Mouse (Mus musculus): ENCODE results near the gene Zranb3. TPM values are rescaled to one million over a fixed set of nuclear protein-coding genes. Genes with fewer than 3 reads are reported as not detected.
"Not testable (repeated sequence)": the region's sequence is repeated elsewhere in the genome, so short reads cannot be mapped to it uniquely, and the experiment has no call there.

The Zranb3 gene
- total RNA-seq, 4 experiments from 2014 or later = 6.4 to 8.0 (median 6.8) TPM

DNA sequence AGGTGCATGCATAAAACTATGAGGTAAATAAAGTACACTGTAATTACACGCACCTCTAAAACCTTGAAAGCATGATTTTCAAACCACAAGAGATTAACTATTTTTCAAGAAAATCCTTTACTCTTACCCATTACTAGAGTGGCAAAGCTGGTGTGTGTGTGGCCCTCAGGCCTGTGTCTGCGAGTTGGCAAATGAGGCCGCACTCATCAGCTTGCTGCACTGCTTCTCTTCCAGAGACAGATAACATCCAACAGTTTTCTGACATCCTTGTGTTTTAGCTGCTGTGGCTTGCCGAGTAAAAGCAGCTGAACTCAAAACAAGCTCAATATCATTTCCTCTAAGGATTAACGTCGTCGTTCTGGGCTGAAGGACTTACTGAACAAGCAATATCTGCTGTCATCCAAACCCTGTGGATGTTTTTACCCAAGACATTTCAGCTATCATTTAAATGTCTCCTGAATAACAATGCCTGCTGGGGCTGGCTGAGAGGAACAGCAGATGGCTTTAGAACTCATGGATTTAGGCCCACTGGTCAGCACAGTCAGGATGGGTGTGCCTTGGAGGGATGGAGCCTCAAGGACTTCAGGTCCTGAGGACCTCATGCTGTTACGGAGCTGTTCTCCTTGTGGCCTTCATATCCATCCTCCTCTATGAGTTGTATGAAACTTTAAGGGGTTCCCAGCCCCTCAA is 42.0 kb downstream of the Zranb3 start:
- no peak for DNase-seq (ENCODE audit: low spot score in 2 of 2)

DNA sequence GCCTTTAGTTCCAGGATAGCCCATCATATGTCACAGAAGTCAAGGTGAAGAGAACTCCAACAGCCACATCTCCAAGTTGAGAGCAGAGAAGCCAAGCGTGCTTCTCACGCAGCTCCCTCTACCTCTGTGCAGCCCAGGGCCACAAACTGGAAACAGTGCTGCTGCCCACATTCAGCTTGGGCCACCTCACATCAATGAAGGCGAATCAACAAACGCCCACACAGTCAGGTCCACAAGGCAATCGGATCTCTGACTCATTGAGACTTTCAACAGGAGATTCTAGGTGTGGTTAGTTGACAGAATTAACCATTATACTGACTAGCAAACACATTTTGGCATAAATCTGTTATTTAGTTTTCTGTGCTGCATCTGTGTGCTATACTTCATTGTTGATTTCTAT is 44.2 kb downstream of the Zranb3 start:
- no peak for DNase-seq (ENCODE audit: low spot score in 2 of 2)

DNA sequence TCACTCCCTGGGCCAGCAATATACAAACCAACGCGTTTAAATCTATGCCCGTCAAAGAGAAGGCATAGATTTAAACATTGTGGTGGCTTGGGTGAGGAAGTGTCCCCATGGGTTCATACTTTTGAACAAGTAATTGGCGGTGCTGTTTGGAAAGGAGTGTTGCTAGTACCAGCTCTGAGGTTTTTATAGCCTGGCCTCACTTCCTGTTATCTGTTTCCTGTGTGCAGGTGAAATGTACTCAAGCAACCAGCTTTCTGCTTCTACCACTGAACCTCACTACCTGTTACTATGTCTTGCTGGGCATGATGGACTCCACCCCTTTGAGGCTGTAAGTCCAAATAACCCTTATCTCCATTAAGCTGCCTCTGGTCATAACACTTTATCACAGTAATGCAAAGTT is 45.6 kb downstream of the Zranb3 start:
- DNase-seq (ENCODE audit: low spot score in 2 of 2) = no peak

DNA sequence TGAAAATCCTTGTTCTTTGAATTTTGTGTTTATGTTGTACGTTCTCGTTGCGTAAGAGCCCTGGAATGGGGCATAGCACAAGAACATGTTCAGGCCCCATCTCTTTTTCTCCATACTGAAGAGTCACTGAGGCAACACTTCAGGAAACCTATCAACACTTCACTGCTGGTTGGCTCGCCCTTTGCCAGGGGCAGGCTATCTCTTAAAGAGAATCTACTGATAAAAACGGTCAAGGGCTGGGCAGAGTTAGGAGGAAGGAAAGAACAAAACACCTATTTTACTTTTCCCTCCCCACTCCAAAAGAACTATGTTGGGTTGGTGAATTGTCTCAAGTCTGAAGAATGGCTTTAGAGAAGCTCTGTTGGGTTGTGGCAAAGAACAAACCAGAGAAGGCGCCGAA is 55.9 kb downstream of the Zranb3 start:
- DNase-seq (ENCODE audit: low spot score in 2 of 2) = no peak

DNA sequence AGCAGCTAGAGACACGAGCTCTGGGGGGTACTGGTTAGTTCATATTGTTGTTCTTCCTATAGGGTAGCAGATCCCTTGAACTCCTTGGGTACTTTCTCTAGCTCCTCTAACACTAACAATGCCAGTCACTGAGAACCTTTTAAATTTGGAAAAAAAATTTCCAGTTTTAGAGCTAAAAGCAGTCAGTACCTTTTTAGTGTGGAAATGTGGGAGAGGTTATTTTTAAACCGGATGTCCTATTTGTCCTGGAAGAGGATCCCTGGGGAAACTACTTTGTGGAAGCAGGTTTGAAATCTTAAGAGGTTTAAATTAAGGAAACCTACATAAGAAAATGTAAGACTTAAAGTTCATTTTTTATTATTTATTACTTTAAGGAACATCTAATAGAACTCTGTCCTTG is 56.4 kb downstream of the Zranb3 start:
- DNase-seq (ENCODE audit: low spot score in 2 of 2) = no peak

DNA sequence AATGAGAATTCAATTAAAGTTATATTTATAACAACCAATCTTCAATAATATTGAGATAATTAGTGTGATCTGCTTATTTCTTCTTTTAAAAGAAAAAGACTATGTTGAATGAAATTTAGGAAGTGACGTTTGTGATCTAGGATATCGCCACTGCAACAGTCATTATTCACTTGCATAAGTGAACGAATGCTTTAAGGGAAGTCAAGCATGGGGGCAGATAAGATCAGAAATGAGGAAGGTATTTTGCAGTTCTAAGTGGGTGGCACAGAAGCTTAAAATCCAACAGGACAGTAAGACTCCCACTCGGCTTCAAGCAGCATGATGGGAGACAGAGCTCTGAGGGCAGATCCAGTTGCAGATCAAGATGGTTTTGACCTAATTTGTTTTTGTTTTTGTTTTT is 58.7 kb downstream of the Zranb3 start:
- DNase-seq (ENCODE audit: low spot score in 2 of 2) = no peak

DNA sequence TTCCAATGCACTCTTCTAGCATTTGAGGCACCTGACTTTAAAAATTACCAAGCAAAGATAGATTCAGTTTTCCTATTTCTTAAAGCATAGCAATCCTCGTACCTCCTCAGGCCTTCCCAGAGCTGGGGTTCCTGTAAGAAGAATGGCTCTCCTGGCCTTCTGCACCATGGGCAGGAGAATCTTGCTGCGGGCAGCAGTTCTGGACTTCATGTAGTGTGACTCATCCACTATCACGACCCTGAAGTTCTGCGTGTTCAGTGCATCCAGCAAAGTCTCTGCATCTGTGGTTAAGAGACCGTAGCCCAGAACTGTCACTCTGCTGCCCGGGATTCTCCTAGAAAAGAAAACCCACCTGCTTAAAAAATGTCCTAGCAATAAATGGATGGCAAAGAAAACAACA is 66.6 kb downstream of the Zranb3 start:
- no peak for DNase-seq (ENCODE audit: low spot score in 2 of 2)

DNA sequence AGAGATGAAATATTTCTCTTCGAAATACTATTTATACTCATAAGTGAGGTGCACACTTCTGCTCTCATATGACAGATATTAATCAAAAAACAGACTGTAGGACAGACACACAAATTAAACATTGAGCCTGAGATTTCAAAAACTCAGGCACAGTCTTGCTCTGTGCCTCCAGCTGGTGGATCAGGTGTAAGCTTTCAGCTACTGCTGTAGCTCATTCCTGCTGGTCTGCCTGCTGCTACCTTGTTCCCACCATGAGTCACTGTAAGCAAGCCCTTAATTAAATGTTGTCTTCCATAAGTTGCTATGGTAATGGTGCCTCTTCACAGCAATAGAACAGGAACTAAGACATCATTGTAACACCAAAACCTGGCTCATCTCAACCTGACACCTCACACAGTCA is 70.7 kb downstream of the Zranb3 start:
- peak; percentile 52 to 54 for DNase-seq (ENCODE audit: low spot score in 2 of 2)

DNA sequence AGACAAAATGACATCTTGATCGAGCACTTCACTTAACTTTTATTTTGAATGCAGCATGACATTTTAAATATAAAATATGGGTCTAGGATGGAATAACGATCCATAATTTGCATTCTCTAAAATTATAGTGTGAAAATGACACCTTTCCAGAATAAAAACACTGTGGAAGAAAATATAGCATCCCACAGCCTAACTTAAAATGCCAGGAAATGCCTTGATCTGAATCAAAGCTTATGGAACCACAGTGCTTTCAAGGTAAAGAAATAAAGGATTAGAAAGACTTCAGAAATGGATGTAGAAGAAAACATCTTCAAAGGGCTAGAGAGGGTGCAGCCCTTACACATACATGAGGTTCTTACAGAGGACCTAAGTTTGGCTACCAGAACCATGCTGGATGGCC is 71.3 kb downstream of the Zranb3 start:
- no peak for DNase-seq (ENCODE audit: low spot score in 2 of 2)

DNA sequence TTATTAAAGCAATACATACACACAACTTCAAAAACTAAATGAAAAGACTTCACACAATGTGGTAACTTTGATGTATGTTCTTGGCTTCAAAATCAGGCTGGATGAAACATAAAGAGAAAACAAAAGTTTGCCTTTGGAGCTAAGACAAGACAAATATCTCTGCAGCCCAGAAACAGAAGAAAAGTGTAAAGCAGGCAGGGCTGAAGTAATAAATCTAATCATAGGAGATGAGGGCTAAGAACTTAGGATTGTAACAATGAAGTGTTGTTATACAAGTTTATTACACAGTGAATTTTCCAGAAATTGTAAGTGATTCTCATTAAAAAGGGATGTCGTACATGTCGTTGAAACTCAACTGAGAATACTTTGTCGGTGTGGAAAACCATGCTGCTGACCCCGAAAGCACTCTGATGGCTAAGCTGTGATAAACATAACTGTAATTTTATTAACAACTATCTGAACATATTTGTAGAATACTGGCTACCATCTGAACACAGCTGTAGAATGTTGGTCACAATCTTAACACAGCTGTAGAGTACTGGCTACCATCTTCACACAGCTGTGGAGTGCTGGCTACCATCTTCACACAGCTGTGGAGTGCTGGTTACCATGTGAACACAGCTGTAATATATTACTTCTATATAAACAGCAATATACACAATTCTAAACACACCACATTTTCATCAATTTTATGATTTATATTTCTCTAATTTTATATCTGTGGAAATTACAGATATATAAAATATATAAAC is 78.3 kb downstream of the Zranb3 start:
- DNase-seq (ENCODE audit: low spot score in 2 of 2) = no peak

DNA sequence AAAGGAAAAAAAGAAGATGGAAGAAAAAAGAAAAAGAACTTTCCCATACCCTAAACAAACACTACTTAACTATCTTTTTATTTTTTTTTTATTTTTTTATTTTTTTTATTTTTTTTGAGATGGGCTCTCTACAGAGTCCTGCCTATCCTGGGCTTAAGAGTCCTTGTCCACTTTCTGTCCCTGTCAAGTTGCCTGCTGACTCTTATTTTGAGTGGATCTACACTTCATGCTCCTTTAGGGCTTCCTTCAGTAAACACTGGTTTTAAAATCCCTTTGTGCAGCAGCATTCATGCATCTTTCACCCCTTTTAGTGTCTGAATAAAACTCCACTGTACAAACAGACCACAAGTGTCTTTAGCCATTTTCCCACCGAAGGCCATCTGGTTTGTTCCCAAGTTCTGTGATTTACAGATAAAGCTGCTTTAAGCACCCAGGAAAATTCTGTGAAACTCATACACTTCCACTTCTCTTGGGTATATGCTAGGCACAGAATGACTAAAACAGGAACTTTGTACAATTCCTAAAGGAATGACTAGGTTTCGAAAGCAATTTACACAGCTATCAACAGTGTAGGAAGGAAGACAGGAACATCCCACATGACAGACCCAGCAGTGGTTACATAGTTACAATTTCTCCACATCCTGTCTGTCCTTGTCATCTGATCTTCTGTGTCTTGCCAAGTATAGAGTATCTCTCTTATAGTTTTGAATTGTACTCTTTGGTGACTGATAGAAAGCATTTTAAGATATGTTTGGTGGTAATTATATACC is 82.7 kb downstream of the Zranb3 start:
- no peak for DNase-seq (ENCODE audit: low spot score in 2 of 2)

DNA sequence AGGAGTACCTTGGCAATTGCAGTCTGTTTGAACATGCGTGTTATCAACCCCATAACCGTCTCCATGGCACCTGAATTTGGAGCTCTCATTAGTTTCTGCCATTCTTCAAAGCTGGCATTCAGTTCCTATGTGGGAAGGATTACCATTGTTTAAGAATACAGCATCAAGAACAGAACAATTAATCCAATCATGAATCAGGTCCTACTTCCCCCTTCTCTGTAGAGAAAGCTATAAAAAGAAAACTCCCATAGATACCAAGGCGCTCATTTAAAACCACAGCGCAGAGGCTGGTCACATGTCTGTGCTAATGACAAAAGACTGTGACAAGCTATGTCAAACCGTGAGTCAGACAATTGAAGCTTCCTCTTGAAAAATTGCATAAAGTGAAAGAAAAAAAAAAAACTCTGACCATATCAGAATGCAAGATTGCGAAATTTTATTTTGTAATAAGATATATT is 86.8 kb downstream of the Zranb3 start:
- no peak for DNase-seq (ENCODE audit: low spot score in 2 of 2)

DNA sequence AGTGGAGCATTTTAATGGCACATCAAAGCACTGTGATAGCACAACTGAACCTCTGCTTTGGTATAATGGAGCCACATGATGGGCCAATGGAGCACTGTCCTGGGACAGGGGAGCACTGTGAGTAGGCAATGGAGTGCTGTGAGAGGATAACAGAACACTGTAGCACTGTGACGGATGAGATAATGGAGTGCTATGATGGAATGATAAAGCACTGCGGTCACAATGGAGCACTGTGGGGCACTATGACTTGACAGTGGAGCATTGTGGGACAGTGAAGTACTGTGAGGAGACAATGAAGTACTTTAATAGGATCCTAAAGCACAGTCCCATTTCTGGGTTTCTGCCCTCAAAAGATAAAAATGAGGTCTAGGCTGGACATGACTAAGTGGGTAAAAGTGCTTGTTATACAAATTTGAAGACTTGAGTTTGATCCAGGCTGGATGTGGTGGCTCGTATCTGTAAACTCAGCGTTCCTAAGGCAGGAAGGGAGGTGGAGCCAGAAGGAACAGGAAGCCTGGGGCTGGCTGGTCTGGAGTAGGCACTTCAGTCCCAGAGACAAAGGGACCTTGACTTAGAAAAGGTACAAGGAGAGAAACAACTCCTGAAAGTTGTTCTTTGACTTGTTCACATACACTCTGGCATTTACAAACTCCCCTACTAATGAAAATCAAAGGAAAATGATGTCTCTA is 89.0 kb downstream of the Zranb3 start:
- DNase-seq (ENCODE audit: low spot score in 2 of 2) = no peak

DNA sequence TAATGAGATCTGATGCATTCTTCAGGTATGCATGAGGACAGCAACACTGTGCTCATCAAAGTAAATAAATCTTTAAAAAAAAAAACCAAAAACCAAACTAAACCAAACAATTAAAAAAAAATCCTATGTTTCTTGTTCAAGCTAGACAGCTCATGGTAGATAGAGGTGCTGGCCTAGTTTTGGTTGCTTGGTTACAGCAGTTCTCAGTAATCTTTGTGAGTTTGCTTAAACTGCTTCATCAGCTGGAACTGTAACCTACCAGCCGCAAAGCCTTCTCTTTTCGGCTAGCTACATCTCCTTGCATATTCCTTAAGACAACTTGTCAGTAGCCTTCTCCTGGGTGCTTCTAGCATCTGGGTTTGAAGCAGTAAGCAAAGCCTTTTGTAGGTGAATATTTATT is 93.1 kb downstream of the Zranb3 start:
- DNase-seq (ENCODE audit: low spot score in 2 of 2) = no peak

DNA sequence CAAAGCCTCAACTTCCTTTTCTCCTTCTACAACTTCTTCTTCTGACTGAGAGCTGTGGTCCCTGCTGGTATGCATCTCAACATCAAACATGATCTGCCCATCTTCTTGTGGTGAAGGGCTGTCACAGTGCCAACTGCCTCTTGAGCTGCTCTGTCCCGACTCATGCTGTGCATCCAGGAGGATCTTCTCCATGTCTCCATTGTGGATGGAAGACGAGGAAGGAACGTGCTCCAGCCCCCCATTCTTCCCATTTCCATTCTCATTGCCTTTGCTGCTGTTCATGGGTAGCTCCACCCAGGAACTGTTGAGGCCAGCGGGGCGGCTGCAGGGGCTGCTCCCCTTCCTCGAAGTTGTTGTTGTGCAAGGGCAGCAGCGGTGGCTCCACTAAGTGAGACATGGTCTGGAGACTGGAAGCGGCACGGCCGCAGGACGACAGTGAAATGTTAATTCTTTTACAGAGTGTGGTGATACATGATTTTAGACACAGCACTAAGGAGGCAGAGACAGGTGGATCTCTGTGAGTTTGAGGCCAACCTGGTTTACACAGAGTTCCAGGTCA is 96.7 kb downstream of the Zranb3 start:
- DNase-seq (ENCODE audit: low spot score in 2 of 2) = not testable (repeated sequence)

DNA sequence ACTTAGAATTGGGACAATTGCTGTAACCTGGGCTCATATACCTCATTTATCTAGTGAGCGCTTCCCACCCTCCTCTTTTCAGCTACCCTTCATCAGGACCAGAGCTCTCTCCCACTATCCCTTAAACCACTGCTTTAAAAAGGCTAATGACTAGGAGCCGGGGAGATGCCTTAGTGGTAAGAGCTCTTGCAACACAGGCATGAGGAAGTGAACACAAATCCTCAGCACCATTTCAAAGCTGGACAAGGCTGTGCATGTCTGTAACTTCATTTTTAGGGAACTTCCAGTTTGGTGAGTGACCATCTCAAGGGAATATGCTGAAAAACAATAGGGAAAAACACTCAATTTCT is 98.5 kb downstream of the Zranb3 start:
- no peak for DNase-seq (ENCODE audit: low spot score in 2 of 2)

DNA sequence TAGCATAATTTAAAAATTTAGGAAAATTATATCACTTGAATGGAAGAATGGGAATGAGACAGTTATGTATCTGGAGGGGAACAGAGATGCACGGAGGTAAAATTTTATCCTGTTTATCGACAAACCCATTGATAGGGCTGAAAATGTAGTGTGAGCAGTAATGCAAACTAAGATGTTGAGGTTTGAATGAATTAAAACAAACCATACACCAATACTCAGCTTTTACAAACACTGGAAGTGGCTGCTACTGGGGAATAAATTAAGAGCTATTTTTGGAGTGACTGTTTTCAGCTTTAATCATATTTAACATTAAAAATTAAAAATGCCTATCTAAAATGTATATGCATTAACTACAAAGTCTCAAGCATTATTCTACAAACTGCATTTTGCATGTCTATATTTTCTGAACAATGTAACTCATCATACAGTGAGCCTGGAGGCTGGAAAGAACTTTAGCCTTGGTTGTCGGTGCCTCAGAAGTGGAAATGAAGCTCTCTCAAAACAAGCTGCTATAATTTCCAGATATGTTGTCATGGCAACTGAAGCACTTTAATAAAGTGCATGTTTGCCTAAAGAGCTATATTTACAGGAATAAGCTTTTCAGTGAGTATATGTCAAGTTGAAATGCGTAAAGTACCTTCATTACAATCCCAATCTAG is 99.0 kb downstream of the Zranb3 start:
- DNase-seq (ENCODE audit: low spot score in 2 of 2) = no peak

DNA sequence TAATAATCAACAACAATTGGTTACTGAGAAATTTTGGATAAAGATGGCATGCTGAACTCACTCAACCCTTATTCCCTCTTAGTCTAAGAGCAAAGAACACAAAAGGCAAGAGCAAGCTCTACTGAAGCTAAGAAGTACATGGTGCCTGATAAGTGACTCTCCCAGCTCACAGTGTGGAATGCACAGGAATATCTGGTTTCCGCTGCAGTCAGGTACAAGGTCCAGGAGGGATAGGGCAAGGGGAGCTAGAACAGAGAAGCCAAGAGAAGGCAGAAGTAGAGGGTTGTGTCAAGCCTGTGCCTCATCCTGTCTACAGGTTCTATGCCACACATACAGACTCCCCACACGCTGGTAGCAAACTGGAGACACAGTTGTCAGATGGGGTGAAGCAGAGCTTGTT is 100.7 kb downstream of the Zranb3 start:
- no peak for DNase-seq (ENCODE audit: low spot score in 2 of 2)

DNA sequence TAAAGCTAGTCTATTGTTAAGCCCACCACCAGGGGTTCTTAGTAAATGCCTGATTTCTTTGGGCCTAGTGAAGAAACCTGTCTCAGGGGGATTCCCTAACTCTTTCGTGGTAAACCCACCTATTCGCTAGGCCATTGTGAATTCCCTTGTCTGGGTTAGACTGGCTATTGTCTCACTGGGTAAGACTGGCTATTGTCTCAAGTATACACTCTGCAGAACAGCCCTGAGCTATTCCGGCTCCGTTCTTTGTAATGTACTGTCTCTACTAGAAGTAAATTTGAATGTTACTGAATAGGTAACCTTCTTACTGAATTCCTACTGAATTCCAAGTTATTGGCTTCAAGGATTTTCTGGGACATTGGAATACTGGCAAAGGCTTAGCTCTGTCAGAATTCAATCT is 101.9 kb downstream of the Zranb3 start:
- not testable (repeated sequence) for DNase-seq (ENCODE audit: low spot score in 2 of 2)

DNA sequence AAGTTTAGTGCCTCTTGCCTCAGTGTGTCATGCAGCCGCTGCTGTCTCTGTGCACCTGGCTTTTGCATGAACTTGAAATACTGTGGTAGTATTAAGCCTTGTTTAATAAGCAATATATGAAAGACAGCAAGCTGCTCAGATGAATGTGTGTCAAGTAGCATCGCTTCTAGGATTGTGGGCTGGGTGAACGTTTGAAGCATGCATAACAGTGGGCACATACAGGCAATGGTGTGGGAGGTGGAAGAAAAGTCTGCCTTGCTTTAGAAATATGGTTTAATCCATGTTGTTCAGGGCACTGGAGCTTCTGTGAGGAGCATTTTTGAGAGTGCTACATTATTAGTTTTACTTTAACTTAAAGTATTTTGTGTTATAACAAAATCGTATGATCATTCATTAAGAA is 109.0 kb downstream of the Zranb3 start:
- no peak for DNase-seq (ENCODE audit: low spot score in 2 of 2)

All from layer of hippocampus, adult 8-10 months (tissue).